Mouse (Mus musculus) brown adipose tissue, adult 24 weeks (tissue): ENCODE data around the gene Hap1. TPM values are rescaled to one million over a fixed set of nuclear protein-coding genes. Genes with fewer than 3 reads are reported as not detected.

Experiments used
- polyA plus RNA-seq: library from polyadenylated mRNA; stranded (reverse); fragments of >200 nt; gene quantifications from 2 replicates; pipeline ENCODE4 v1.2.4, GENCODE M21; 2012; ENCODE audit not compliant: missing spikeins, insufficient read depth, insufficient read length

Hap1 gene
- polyA plus RNA-seq, 1 experiment = not detected

Other genes starting within 250 kb of the Hap1 start
- not detected in 2 replicates for gene Krt13, start 234.6 kb downstream of the Hap1 start, polyA plus RNA-seq
- gene Krt15, start 220.2 kb downstream of the Hap1 start, polyA plus RNA-seq = 0.67 and 2.4 TPM in 2 replicates
- 0.87 TPM in 1 of 2 replicates, not detected in the other for gene Krt19, start 207.5 kb downstream of the Hap1 start, polyA plus RNA-seq
- gene Krt9, start 162.9 kb downstream of the Hap1 start, polyA plus RNA-seq = not detected in 2 replicates
- gene Krt14, start 148.6 kb downstream of the Hap1 start, polyA plus RNA-seq = 0.67 TPM in 1 of 2 replicates, not detected in the other
- gene Krt16, start 107.2 kb downstream of the Hap1 start, polyA plus RNA-seq = not detected in 2 replicates
- gene Krt17, start 95.1 kb downstream of the Hap1 start, polyA plus RNA-seq = not detected in 2 replicates
- gene Krt42, start 86.3 kb downstream of the Hap1 start, polyA plus RNA-seq = not detected in 2 replicates
- 1,185 and 1,317 TPM in 2 replicates for gene Eif1, start 36.2 kb downstream of the Hap1 start, polyA plus RNA-seq
- not detected in 2 replicates for gene Gast, start 21.7 kb downstream of the Hap1 start, polyA plus RNA-seq
- 24.9 and 31.0 TPM in 2 replicates for gene Jup, start 41.6 kb upstream of the Hap1 start, polyA plus RNA-seq
- 5.7 and 9.8 TPM in 2 replicates for gene P3h4, start 58.7 kb upstream of the Hap1 start, polyA plus RNA-seq
- 1.7 and 3.3 TPM in 2 replicates for gene Fkbp10, start 59.6 kb upstream of the Hap1 start, polyA plus RNA-seq
- 14.7 and 16.3 TPM in 2 replicates for gene Nt5c3b, start 85.7 kb upstream of the Hap1 start, polyA plus RNA-seq
- gene Klhl10, start 85.8 kb upstream of the Hap1 start, polyA plus RNA-seq = not detected in 2 replicates
- gene Klhl11, start 116.6 kb upstream of the Hap1 start, polyA plus RNA-seq = 2.5 and 3.4 TPM in 2 replicates
- 2,639 and 2,906 TPM in 2 replicates for gene Acly, start 171.9 kb upstream of the Hap1 start, polyA plus RNA-seq
- 28.0 and 35.4 TPM in 2 replicates for gene Ttc25, start 189.5 kb upstream of the Hap1 start, polyA plus RNA-seq
- gene Cnp, start 218.8 kb upstream of the Hap1 start, polyA plus RNA-seq = 7.7 and 8.4 TPM in 2 replicates